Mouse (Mus musculus) thymus, postnatal 14 days (tissue): ENCODE results near the gene Uba7.

Experiments used
- DNase-seq: peaks from one replicate; pipeline ENCODE4 v3.0.0; 2021

The Uba7 gene

GRCm38 (mm10) chr9:107975399-107976386 is at the start of gene Uba7:
TSS of gene Uba7 (plus strand) at chr9:107975505.
- peak; percentile 45 for DNase-seq

GRCm38 (mm10) chr9:107926920-107927420 is 48.3 kb upstream of the Uba7 start:
- DNase-seq, result no peak

GRCm38 (mm10) chr9:107927749-107928148 is 47.6 kb upstream of the Uba7 start:
- no peak for DNase-seq

GRCm38 (mm10) chr9:107928169-107928568 is 47.1 kb upstream of the Uba7 start, which contains the start of gene Actl11:
TSS of gene Actl11 (plus strand) at chr9:107928469.
- no peak for DNase-seq

GRCm38 (mm10) chr9:107932221-107932620 is 43.1 kb upstream of the Uba7 start:
- no peak for DNase-seq

GRCm38 (mm10) chr9:107934146-107934545 is 41.2 kb upstream of the Uba7 start:
- DNase-seq, result no peak

- no peak for DNase-seq
Measured at GRCm38 (mm10) chr9:107935374-107935773, 39.9 kb upstream of the Uba7 start, which contains the start of gene Camkv. TSS of gene Camkv (plus strand) at chr9:107935674.

- DNase-seq, result peak; percentile 91
Measured at GRCm38 (mm10) chr9:107935790-107936214, 39.5 kb upstream of the Uba7 start.

- DNase-seq, result peak; percentile 44
Measured at GRCm38 (mm10) chr9:107936215-107936822, 39.0 kb upstream of the Uba7 start.

- DNase-seq, result peak; percentile 14
Measured at GRCm38 (mm10) chr9:107936831-107937230, 38.5 kb upstream of the Uba7 start.

- DNase-seq, result no peak
Measured at GRCm38 (mm10) chr9:107947241-107948194, 27.8 kb upstream of the Uba7 start.

GRCm38 (mm10) chr9:107949184-107949921 is 26.0 kb upstream of the Uba7 start:
- DNase-seq, result no peak

- no peak for DNase-seq
Measured at GRCm38 (mm10) chr9:107949922-107950235, 25.4 kb upstream of the Uba7 start, which contains the start of gene Traip. TSS of gene Traip (plus strand) at chr9:107950136.

GRCm38 (mm10) chr9:107950460-107951355 is 24.6 kb upstream of the Uba7 start:
- peak; percentile 89 for DNase-seq

GRCm38 (mm10) chr9:107955613-107956289 is 19.6 kb upstream of the Uba7 start:
- no peak for DNase-seq

GRCm38 (mm10) chr9:107957141-107957540 is 18.2 kb upstream of the Uba7 start:
- no peak for DNase-seq

- no peak for DNase-seq
Measured at GRCm38 (mm10) chr9:107959896-107960295, 15.4 kb upstream of the Uba7 start.

- peak; percentile 29 for DNase-seq
Measured at GRCm38 (mm10) chr9:107960928-107961327, 14.4 kb upstream of the Uba7 start.

- DNase-seq, result no peak
Measured at GRCm38 (mm10) chr9:107961351-107961762, 13.9 kb upstream of the Uba7 start.

- peak; percentile 44 for DNase-seq
Measured at GRCm38 (mm10) chr9:107961881-107962280, 13.4 kb upstream of the Uba7 start.
